Mouse (Mus musculus) olfactory bulb, adult 2 months (tissue): ENCODE data around the gene Emc7.

Experiments used
- CTCF ChIP-seq: fragments of 200-500 bp; IDR thresholded peaks from 2 replicates; pipeline ENCODE4 v1.5.1; 2012; ENCODE audit warnings: low read depth, mild to moderate bottlenecking, low read length, moderate library complexity; ENCODE audit not compliant: insufficient read depth
- POLR2A ChIP-seq: fragments of 200-500 bp; IDR thresholded peaks from 2 replicates; pipeline ENCODE4 v1.6.1; 2012; ENCODE audit warnings: mild to moderate bottlenecking, low read depth, low read length, moderate library complexity; ENCODE audit not compliant: insufficient read depth

GRCm38 (mm10) chr2:112443491-112443890, 11.3 kb upstream of the Emc7 start:
- TF ChIP-seq CTCF (no peak), POLR2A (no peak)
